Mouse (Mus musculus): ENCODE measurements around the gene Phlda2.

DNA sequence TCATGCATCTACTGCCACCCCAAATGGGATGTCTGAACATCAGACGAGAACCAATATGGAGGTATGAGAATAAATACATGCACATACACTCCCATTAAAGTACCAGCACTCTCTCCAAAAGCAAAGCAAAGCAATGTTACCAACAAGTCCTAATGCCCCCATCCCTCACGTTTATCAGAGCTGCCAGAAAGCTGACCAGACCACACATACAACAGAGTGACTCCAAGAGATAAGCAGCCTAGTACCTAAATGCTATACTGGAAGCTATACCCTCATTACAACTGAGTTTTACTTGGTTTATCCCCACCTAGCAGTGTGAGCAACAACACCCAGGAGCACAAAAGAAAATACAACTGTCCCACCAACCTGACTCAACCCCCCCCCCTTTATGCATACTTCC lies 30.3 kb upstream of the Phlda2 start:
- TF ChIP-seq POLR2A (IDR thresholded peaks at IDR 0.05; ENCODE audit: extremely low read depth, insufficient read depth, low read length) (no peak), CTCF (IDR thresholded peaks at IDR 0.05; ENCODE audit: extremely low read depth, insufficient read depth, low read length) (no peak)

All from cortical plate, adult 2 months (tissue).